Mouse (Mus musculus): Measurements from ENCODE around the gene Atr. TPM values are rescaled to one million over a fixed set of nuclear protein-coding genes. Genes with fewer than 3 reads are reported as not detected.

The Atr gene
- polyA plus RNA-seq, 1 experiment from 2014 or later, result 12.1 TPM

DNA sequence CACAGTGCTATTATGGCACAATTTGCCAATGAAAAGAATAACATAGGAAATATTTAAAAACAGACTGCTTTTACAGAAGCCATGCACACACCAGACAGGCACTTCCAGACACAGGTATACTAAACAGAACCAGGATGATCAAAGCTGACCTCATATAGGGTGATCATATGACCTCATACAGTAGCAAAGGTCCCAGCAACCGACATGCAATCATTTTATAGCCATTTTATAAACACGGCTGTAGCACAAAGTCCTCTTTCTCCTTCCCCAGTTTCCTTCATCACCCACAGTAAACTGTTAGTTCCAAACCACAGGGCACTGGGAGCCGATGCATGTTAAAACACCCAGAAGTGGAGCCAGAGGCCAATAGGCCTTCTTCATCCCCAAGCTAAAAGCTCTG is 18.0 kb upstream of the Atr start:
- H3K9me3 ChIP-seq (replicated peaks), result no peaks in the 10 kb centered on the region
- no peak overlapping the region for H3K9ac ChIP-seq (replicated peaks)
- no peak for ATAC-seq (ENCODE audit: low FRiP score)
- no peak overlapping the region for H3K27ac ChIP-seq (replicated peaks)
- WGBS, result 86% methylated on average over 3 of the region's 3 CpGs
- peaks cover 11% of the 10 kb centered on the region for H3K27me3 ChIP-seq (replicated peaks)
- no peak overlapping the region for H3K4me3 ChIP-seq (replicated peaks)
- H3K4me1 ChIP-seq, result no peaks in the 10 kb centered on the region
- H3K36me3 ChIP-seq, result no peaks in the 10 kb centered on the region
- no peak overlapping the region for H3K4me2 ChIP-seq

DNA sequence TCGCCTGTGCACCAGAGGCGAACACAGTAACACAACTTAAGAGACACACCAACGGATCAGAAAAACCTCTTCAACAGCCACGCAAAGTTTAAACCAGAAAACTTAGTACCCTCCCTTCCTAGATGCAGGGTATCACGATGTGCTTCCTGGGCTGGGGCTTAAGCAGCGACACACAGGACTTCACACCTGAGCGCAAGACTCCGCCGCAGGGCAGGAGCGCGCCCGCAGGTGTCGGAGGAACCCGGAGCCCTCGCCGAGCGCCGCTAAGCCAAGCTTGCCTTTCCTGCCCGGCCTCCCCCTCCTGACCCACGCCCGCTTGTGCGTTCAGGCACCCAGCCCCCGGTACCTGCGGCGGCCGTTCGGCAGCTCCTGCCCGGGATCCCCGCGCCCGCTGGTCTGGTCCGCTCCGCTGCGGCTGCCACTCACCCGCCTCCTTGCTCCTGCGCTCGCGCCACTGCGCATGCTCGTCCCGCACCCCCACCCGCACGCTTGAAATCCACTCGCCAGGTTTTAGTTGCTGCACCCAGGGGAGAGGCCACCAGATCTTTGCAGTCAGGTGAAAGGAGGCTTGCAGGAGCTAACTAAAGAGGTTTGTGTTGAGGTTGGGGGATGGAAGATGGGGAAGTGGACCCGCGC is 12.5 kb upstream of the Atr start, which contains the start of gene Pls1:
Gene Pls1 (minus strand): TSS at position 487 of the 636 bp plus-strand sequence.
- peak; percentile 94 for ATAC-seq (ENCODE audit: low FRiP score)
- Histone ChIP-seq H3K9ac (replicated peaks) (peak within 1 kb of the TSS; percentile 70), H3K36me3 (no peaks in the 10 kb centered on the region), H3K27me3 (replicated peaks) (peaks cover 13% of the 10 kb centered on the region), H3K4me3 (replicated peaks) (peak within 1 kb of the TSS; percentile 73), H3K27ac (replicated peaks) (peak within 1 kb of the TSS; percentile 4; the same call in 1 of the 2 replicates), H3K4me2 (peak within 1 kb of the TSS; percentile 98), H3K4me1 (peaks cover 7% of the 10 kb centered on the region), H3K9me3 (replicated peaks) (no peaks in the 10 kb centered on the region)
- WGBS, result under 1% methylated on average over 46 of the region's 46 CpGs

DNA sequence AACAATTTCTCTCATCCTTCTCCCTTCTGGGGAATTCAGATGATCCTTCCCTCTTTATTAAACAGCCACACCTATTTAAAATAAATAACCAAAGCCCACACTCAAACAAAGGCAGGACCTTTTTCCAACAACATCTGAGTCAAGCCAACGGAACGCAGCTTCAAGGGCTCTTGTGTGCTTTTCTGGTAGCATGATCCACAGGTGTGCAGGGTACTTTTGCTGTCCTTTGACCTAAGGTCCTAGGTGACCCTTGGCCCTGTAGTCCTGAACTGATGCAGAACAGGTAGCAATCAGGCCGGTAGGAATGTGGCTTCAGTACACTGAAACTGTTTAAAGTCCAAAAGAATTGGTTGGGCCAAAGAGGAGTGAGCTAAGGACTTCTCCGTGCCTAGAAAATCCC is 11.7 kb upstream of the Atr start:
- 75% methylated on average over 4 of the region's 4 CpGs for WGBS
- peaks cover 7% of the 10 kb centered on the region for H3K4me1 ChIP-seq
- H3K4me2 ChIP-seq, result peak overlapping the region; percentile 98
- H3K27ac ChIP-seq (replicated peaks), result no peak overlapping the region
- no peak overlapping the region for H3K9ac ChIP-seq (replicated peaks)
- peaks cover 13% of the 10 kb centered on the region for H3K27me3 ChIP-seq (replicated peaks)
- no peaks in the 10 kb centered on the region for H3K36me3 ChIP-seq
- no peak for ATAC-seq (ENCODE audit: low FRiP score)
- peak overlapping the region; percentile 73; the same call in 1 of the 2 replicates for H3K4me3 ChIP-seq (replicated peaks)
- H3K9me3 ChIP-seq (replicated peaks), result no peaks in the 10 kb centered on the region

DNA sequence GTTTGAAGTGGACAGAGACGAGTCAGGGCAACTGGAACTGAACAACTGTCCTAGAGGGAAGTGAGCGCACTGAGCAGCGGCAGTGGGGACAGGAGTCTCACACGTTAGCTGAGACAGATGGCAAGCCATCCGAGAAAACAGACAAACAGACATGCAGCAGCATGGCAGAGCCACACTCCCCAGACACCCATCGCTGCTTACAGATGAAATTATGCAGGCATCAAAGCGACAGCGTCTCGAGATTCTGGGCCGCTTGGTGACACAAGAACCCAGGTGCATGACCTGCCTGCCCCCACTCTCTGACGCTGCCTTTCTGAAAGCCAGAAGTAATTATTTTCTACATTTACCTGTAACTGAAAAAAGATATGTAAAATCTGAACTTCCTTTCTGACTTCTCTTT is 5.7 kb upstream of the Atr start:
- ATAC-seq (ENCODE audit: low FRiP score), result no peak
- no peak overlapping the region for H3K27ac ChIP-seq (replicated peaks)
- H3K36me3 ChIP-seq, result no peaks in the 10 kb centered on the region
- H3K4me2 ChIP-seq, result no peak overlapping the region
- H3K4me3 ChIP-seq (replicated peaks), result no peak overlapping the region
- no peaks in the 10 kb centered on the region for H3K27me3 ChIP-seq (replicated peaks)
- WGBS, result 65% methylated on average over 11 of the region's 11 CpGs
- H3K9me3 ChIP-seq (replicated peaks), result no peaks in the 10 kb centered on the region
- no peaks in the 10 kb centered on the region for H3K4me1 ChIP-seq
- no peak overlapping the region for H3K9ac ChIP-seq (replicated peaks)

DNA sequence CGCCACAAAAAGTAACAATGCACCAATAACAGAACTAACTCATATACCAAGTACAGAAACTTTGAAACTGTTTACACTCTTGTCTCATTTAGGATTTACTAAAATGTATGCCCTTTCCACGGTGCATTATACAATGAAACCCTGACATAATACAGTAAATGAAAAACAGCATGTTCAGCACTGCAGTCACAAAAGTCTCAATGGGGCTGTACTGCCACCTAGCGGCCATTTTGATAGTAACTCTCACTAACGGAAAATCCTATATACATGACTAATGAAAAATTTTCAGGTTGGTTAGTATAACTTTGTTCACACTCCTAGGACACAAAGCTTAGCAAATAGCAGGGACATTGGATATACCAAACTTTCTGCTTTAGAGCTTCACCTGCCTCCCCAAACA is 4.5 kb upstream of the Atr start:
- no peaks in the 10 kb centered on the region for H3K9me3 ChIP-seq (replicated peaks)
- H3K4me3 ChIP-seq (replicated peaks), result no peak overlapping the region
- no peak overlapping the region for H3K4me2 ChIP-seq
- H3K9ac ChIP-seq (replicated peaks), result no peak overlapping the region
- peaks cover 3% of the 10 kb centered on the region; the same call in 1 of the 2 replicates for H3K4me1 ChIP-seq
- 0 out of 2 replicates have a peak, but pooled peaks have one; percentile 23 for ATAC-seq (ENCODE audit: low FRiP score)
- no peak overlapping the region for H3K27ac ChIP-seq (replicated peaks)
- H3K36me3 ChIP-seq, result no peaks in the 10 kb centered on the region
- 24% methylated on average over 4 of the region's 4 CpGs for whole genome bisulfite sequencing
- no peaks in the 10 kb centered on the region for H3K27me3 ChIP-seq (replicated peaks)

DNA sequence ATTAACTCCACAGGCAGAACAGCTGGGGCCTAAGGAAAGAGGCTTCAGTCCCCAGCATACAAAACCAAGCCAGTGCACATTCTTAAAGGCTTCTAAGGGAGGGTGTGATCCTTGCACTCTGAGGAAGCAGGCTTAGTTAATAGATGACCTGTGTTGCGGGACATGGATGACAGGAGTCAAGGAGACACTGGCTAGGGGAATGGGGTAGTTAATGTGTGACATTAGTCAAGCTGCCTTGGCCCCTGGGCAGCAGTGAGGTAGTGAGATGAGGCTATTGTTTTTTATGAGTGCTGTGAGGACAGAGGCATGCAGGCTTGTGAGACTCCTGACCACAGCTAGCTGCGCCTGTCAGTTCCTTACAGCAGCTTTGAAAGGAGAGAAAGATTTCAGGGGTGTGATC is 2.5 kb upstream of the Atr start:
- Histone ChIP-seq H3K9ac (replicated peaks) (no peak overlapping the region), H3K4me2 (no peak overlapping the region), H3K27me3 (replicated peaks) (no peaks in the 10 kb centered on the region), H3K4me3 (replicated peaks) (no peak overlapping the region), H3K36me3 (no peaks in the 10 kb centered on the region), H3K9me3 (replicated peaks) (no peaks in the 10 kb centered on the region), H3K27ac (replicated peaks) (no peak overlapping the region), H3K4me1 (peaks cover 8% of the 10 kb centered on the region)
- 31% methylated on average over 2 of the region's 2 CpGs for WGBS
- no peak for ATAC-seq (ENCODE audit: low FRiP score)

DNA sequence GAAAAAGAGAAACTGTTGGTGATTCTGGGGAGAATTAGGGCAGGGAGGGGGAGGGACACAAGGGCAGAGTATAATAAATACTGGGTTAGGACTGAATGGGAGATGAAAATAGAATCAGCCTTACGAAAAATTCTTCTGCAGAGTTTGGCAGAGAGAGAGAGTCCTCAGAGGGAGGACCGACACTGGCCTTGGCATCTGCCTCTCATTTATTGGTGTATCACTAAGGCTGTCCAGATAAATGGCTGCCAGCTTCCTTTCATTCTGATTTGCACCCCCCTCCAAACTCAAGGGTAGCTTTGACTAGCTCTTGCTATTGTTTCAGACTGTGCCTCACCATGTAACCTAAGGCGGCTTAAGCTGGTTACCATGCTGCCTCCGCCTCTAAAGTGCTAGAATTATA is 1.4 kb upstream of the Atr start:
- no peak for ATAC-seq (ENCODE audit: low FRiP score)
- Histone ChIP-seq H3K36me3 (no peaks in the 10 kb centered on the region), H3K4me3 (replicated peaks) (no peak overlapping the region), H3K9ac (replicated peaks) (no peak overlapping the region), H3K27ac (replicated peaks) (no peak overlapping the region), H3K4me2 (no peak overlapping the region), H3K4me1 (peaks cover 8% of the 10 kb centered on the region), H3K27me3 (replicated peaks) (no peaks in the 10 kb centered on the region), H3K9me3 (replicated peaks) (no peaks in the 10 kb centered on the region)
- 89% methylated on average over 4 of the region's 4 CpGs for WGBS

DNA sequence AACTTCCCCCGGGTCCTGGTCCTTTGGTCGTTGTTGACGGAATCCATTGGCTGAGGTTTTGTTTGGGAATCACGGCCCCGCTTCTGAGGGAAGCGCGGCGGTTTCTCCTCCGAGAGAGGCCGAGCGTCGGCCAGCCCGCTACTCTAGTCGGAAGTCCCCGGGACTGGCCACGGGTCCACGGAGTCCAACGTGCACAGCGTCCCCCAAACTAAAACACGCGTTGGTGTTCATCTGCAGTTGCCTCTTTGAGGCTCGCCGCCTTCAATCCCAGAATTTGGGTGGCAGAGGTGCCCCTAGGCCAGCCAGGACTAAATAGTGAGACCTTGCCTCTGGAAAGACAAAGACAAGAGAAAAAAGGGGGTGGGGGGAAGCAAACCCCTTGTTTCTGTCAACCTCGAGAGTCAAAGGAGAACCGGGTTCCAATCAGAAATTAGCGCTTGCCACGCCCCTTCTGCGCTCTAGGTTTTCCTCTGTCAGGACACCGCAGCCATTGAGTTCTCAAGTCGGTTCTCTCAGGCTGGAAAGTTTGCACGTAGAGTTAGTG is 702 bp downstream of the Atr start:
- H3K4me1 ChIP-seq, result peaks cover 8% of the 10 kb centered on the region
- peak; percentile 62 for ATAC-seq (ENCODE audit: low FRiP score)
- no peaks in the 10 kb centered on the region for H3K9me3 ChIP-seq (replicated peaks)
- peak overlapping the region; percentile 74 for H3K9ac ChIP-seq (replicated peaks)
- H3K27me3 ChIP-seq (replicated peaks), result no peaks in the 10 kb centered on the region
- no peaks in the 10 kb centered on the region for H3K36me3 ChIP-seq
- under 1% methylated on average over 31 of the region's 31 CpGs for WGBS
- peak overlapping the region; percentile 81 for H3K27ac ChIP-seq (replicated peaks)
- peak overlapping the region; percentile 95 for H3K4me2 ChIP-seq
- H3K4me3 ChIP-seq (replicated peaks), result peak overlapping the region; percentile 97

DNA sequence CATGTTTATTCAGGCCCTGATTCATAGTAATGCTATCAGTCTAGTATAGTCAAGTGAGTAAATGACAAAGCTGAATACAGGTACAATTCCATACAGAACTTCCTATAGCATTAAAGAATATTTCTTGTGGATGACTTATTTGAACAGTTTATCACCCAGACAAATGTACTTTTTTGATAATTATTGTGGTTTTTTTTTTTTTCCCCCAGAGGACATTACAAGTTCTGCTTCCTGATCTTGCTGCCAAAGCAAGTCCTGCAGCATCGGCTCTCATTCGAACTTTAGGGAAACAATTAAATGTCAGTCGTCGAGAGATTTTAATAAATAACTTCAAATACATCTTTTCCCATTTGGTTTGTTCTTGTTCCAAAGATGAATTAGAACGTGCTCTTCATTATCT is 20.8 kb downstream of the Atr start:
- Histone ChIP-seq H3K36me3 (peaks cover 20% of the 10 kb centered on the region), H3K4me3 (replicated peaks) (no peak overlapping the region), H3K27me3 (replicated peaks) (no peaks in the 10 kb centered on the region), H3K9me3 (replicated peaks) (no peaks in the 10 kb centered on the region), H3K4me1 (no peaks in the 10 kb centered on the region), H3K4me2 (no peak overlapping the region), H3K27ac (replicated peaks) (no peak overlapping the region), H3K9ac (replicated peaks) (no peak overlapping the region)
- WGBS, result 97% methylated on average over 5 of the region's 5 CpGs
- ATAC-seq (ENCODE audit: low FRiP score), result no peak

DNA sequence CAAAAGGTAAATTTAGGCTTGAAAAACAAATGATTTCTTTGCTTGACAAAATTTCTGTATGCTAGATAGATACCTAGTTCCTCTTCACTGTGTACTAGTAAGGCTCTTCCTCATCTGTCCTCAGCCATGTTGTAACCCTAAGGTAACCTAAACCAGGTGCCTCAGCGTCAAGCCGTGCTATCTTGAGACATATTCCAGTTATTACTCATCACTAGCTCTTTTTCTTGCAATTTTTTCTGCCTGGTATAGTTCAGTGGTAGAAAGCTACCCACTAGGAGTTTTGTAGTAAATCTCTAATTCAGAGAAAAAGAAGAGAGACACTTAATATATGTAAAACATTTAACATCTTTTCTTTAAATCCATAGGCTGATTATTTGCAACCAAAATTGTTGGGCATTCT is 25.4 kb downstream of the Atr start:
- WGBS, result 95% methylated on average over 2 of the region's 2 CpGs
- no peaks in the 10 kb centered on the region for H3K9me3 ChIP-seq (replicated peaks)

DNA sequence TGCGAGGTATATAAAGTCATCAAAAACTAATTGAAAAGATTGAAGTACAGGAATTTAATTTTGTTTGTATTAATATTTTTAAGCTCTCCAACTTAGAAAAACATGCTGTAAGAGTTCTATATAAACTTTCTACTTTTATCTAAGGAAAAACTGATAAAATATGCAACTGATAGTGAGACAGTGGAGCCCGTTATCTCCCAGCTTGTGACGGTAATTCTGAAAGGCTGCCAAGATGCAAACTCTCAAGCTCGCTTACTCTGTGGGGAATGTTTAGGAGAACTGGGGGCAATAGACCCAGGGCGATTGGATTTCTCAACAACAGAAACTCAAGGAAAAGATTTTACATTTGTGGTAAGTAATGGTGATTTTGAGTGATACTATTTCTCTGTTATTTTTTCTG is 40.0 kb downstream of the Atr start:
- Histone ChIP-seq H3K4me3 (replicated peaks) (no peak overlapping the region), H3K27ac (replicated peaks) (no peak overlapping the region), H3K36me3 (peaks cover 25% of the 10 kb centered on the region), H3K9me3 (replicated peaks) (no peaks in the 10 kb centered on the region), H3K9ac (replicated peaks) (no peak overlapping the region), H3K4me1 (no peaks in the 10 kb centered on the region), H3K4me2 (no peak overlapping the region), H3K27me3 (replicated peaks) (no peaks in the 10 kb centered on the region)
- no peak for ATAC-seq (ENCODE audit: low FRiP score)
- 87% methylated on average over 5 of the region's 5 CpGs for WGBS

More for the DNA sequence above, 25.4 kb downstream of the Atr start:
- Histone ChIP-seq H3K4me2 (no peak overlapping the region), H3K4me1 (no peaks in the 10 kb centered on the region), H3K27me3 (replicated peaks) (no peaks in the 10 kb centered on the region), H3K9ac (replicated peaks) (no peak overlapping the region), H3K36me3 (peaks cover 19% of the 10 kb centered on the region; the same call in 1 of the 2 replicates), H3K4me3 (replicated peaks) (no peak overlapping the region), H3K27ac (replicated peaks) (no peak overlapping the region)
- no peak for ATAC-seq (ENCODE audit: low FRiP score)

DNA sequence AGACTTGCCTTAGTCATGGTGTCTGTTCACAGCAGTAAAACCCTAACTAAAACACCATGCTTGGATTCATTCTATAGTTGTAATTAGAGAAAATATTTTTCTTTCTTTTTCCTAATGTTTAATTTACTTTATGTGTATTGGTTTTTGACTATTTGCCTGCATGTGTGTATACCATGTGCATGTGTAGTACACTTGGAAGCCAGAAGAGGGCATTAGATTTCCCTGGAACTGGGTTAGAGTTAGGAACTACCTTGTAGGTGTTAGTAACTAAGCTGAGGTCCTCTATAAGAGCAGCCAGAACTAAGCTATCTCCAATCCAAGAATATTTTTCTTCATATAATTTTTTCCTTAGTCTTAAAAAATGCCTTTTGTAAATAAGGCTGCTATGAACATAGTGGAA is 75.5 kb downstream of the Atr start:
- no peak for ATAC-seq (ENCODE audit: low FRiP score)
- Histone ChIP-seq H3K4me1 (no peaks in the 10 kb centered on the region), H3K9ac (replicated peaks) (no peak overlapping the region), H3K27me3 (replicated peaks) (no peaks in the 10 kb centered on the region), H3K36me3 (peaks cover 15% of the 10 kb centered on the region), H3K4me2 (no peak overlapping the region), H3K27ac (replicated peaks) (no peak overlapping the region), H3K9me3 (replicated peaks) (no peaks in the 10 kb centered on the region), H3K4me3 (replicated peaks) (no peak overlapping the region)
